Mouse (Mus musculus) frontal cortex, adult (tissue): ENCODE measurements around the gene Gm45713.
"Not testable (repeated sequence)": the region's sequence is repeated elsewhere in the genome, so short reads cannot be mapped to it uniquely, and the experiment has no call there.

Source experiments
- ATAC-seq: cut with Nextera tagmentation; 2 replicates; pipeline ENCODE4 v1.9.2; 2017; ENCODE audit warnings: mild to moderate bottlenecking, moderate library complexity, mixed read lengths; ENCODE audit not compliant: low TSS enrichment

Gene Gm45713

GRCm38 (mm10) chr7:45124224-45125143 is 11.5 kb downstream of the Gm45713 start, which contains the start of gene Rps11:
Gene Rps11, minus strand, starts transcription at chr7:45124439.
- peak; percentile 73 for ATAC-seq

- ATAC-seq = no peak
These were observed 12.9 kb downstream of the Gm45713 start for GRCm38 (mm10) chr7:45123186-45123570.

GRCm38 (mm10) chr7:45122561-45123185 is 13.4 kb downstream of the Gm45713 start:
- ATAC-seq = no peak

GRCm38 (mm10) chr7:45121966-45122365 is 14.1 kb downstream of the Gm45713 start:
- ATAC-seq = no peak

- ATAC-seq = no peak
These were observed 14.6 kb downstream of the Gm45713 start for GRCm38 (mm10) chr7:45121404-45121803.

- no peak for ATAC-seq
These were observed 16.0 kb downstream of the Gm45713 start for GRCm38 (mm10) chr7:45119780-45120709.

- ATAC-seq = no peak
These were observed 17.7 kb downstream of the Gm45713 start for GRCm38 (mm10) chr7:45118336-45118735.

GRCm38 (mm10) chr7:45117566-45117965 is 18.5 kb downstream of the Gm45713 start:
- ATAC-seq = no peak

- ATAC-seq = no peak
These were observed 22.6 kb downstream of the Gm45713 start for GRCm38 (mm10) chr7:45113476-45113875.

- no peak for ATAC-seq
These were observed 23.5 kb downstream of the Gm45713 start for GRCm38 (mm10) chr7:45112529-45112928.

- no peak for ATAC-seq
These were observed 24.1 kb downstream of the Gm45713 start for GRCm38 (mm10) chr7:45111940-45112339.

GRCm38 (mm10) chr7:45110089-45110488 is 25.9 kb downstream of the Gm45713 start:
- ATAC-seq = not testable (repeated sequence)

- no peak for ATAC-seq
These were observed 28.9 kb downstream of the Gm45713 start for GRCm38 (mm10) chr7:45107052-45107645.

GRCm38 (mm10) chr7:45106441-45106840 is 29.6 kb downstream of the Gm45713 start:
- no peak for ATAC-seq

GRCm38 (mm10) chr7:45105491-45105890 is 30.5 kb downstream of the Gm45713 start:
- no peak for ATAC-seq

GRCm38 (mm10) chr7:45104941-45105340 is 31.1 kb downstream of the Gm45713 start:
- ATAC-seq = no peak

GRCm38 (mm10) chr7:45103652-45104180 is 32.3 kb downstream of the Gm45713 start, which contains the start of gene Fcgrt:
Gene Fcgrt, minus strand, starts transcription at chr7:45103851.
- ATAC-seq = peak; percentile 38; the same call in 1 of the 2 replicates

- ATAC-seq = no peak
These were observed 33.0 kb downstream of the Gm45713 start for GRCm38 (mm10) chr7:45102940-45103585.

- ATAC-seq = no peak
These were observed 33.6 kb downstream of the Gm45713 start for GRCm38 (mm10) chr7:45102441-45102840.

GRCm38 (mm10) chr7:45100046-45100445 is 36.0 kb downstream of the Gm45713 start:
- no peak for ATAC-seq
